Mouse (Mus musculus) stomach, adult 2 months (tissue): ENCODE measurements around the gene Wnt16. TPM values are rescaled to one million over a fixed set of nuclear protein-coding genes. Genes with fewer than 3 reads are reported as not detected.

ENCODE experiments used
- polyA plus RNA-seq: library from polyadenylated mRNA; depleted of rRNA; stranded (reverse); fragments of >200 nt; gene quantifications from 2 replicates; pipeline ENCODE4 v1.2.3, GENCODE M21; 2012; rRNA removed

The Wnt16 gene
- polyA plus RNA-seq = 2.0 and 2.6 TPM in 2 replicates

DNA sequence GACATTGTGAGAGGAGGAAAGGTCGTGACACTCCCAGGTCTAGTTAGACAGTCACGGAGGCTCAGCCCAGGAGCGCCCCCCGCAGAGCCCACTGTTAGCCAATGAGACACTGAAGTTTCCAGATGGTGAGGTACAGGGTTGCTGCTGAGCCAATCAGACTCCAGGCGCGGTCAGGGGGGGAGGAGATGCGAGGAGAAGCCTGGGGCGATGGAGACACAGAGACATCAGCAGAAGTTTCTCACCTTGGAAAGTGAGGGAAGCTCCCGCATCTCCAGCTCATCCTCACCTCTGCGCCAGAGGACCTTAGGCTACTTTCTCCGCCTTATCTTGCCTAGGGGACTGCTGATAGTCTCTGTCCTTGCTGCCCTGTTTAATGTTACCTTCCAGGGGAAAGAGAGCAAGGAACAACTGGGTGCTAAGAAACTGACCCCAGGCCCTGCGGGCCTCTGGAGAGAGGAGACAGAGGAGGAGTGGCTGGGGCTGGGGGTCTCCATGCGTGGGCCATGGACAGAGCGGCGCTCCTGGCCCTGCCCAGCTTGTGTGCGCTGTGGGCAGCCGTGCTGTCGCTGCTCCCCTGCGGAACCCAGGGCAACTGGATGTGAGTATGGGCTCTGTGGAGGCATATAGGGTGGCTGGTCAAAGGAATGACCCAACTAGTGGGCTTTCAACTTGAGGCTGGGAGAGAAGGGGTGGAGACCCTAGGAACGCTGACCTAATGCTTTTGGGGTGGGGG is at the start of gene Wnt16:
Gene Wnt16 (plus strand): TSS at position 224 of the 733 bp plus-strand sequence.

Other genes starting within 250 kb of the Wnt16 start
- 1.3 and 1.4 TPM in 2 replicates for gene Fam3c, start 68.0 kb downstream of the Wnt16 start, polyA plus RNA-seq